Mouse (Mus musculus): ENCODE data around the gene Pyy.

Pyy gene

GRCm38 (mm10) chr11:102095676-102096075, 12.0 kb downstream of the Pyy start:
- DNase-seq (ENCODE audit: low read depth, low spot score), result no peak

- DNase-seq (ENCODE audit: low read depth, low spot score), result no peak
These were observed 18.4 kb downstream of the Pyy start for GRCm38 (mm10) chr11:102089088-102089808.

- DNase-seq (ENCODE audit: low read depth, low spot score), result no peak
These were observed 19.4 kb downstream of the Pyy start, which contains the start of gene Mpp2 for GRCm38 (mm10) chr11:102087931-102088898. Mpp2 (minus strand) TSS chr11:102088515.

GRCm38 (mm10) chr11:102087081-102087751, 20.4 kb downstream of the Pyy start:
- no peak for DNase-seq (ENCODE audit: low read depth, low spot score)

- no peak for DNase-seq (ENCODE audit: low read depth, low spot score)
These were observed 21.3 kb downstream of the Pyy start for GRCm38 (mm10) chr11:102086331-102086730.

- no peak for DNase-seq (ENCODE audit: low read depth, low spot score)
These were observed 23.5 kb downstream of the Pyy start for GRCm38 (mm10) chr11:102084159-102084558.

GRCm38 (mm10) chr11:102083193-102083592, 24.4 kb downstream of the Pyy start:
- no peak for DNase-seq (ENCODE audit: low read depth, low spot score)

GRCm38 (mm10) chr11:102082322-102082721, 25.3 kb downstream of the Pyy start:
- no peak for DNase-seq (ENCODE audit: low read depth, low spot score)

GRCm38 (mm10) chr11:102073722-102074121, 33.9 kb downstream of the Pyy start:
- DNase-seq (ENCODE audit: low read depth, low spot score), result no peak

GRCm38 (mm10) chr11:102072729-102073128, 34.9 kb downstream of the Pyy start:
- no peak for DNase-seq (ENCODE audit: low read depth, low spot score)

- no peak for DNase-seq (ENCODE audit: low read depth, low spot score)
These were observed 37.2 kb downstream of the Pyy start for GRCm38 (mm10) chr11:102070426-102070825.

- no peak for DNase-seq (ENCODE audit: low read depth, low spot score)
These were observed 38.0 kb downstream of the Pyy start for GRCm38 (mm10) chr11:102069633-102070032.

- DNase-seq (ENCODE audit: low read depth, low spot score), result no peak
These were observed 38.7 kb downstream of the Pyy start for GRCm38 (mm10) chr11:102068969-102069368.

- no peak for DNase-seq (ENCODE audit: low read depth, low spot score)
These were observed 44.6 kb downstream of the Pyy start for GRCm38 (mm10) chr11:102063076-102063475.

- DNase-seq (ENCODE audit: low read depth, low spot score), result no peak
These were observed 45.6 kb downstream of the Pyy start for GRCm38 (mm10) chr11:102061941-102062473.

GRCm38 (mm10) chr11:102061236-102061940, 46.2 kb downstream of the Pyy start:
- DNase-seq (ENCODE audit: low read depth, low spot score), result peak; percentile 50

Measured in retina, adult 2 months (tissue).